Mouse (Mus musculus): Measurements from ENCODE around the gene Ssr3.
"Not testable (repeated sequence)": the region's sequence is repeated elsewhere in the genome, so short reads cannot be mapped to it uniquely, and the experiment has no call there.

The Ssr3 gene

GRCm38 (mm10) chr3:65392421-65392817 is at the start of gene Ssr3:
Gene Ssr3 (minus strand): TSS chr3:65392623.
- DNase-seq, result peak; percentile 94

DNA sequence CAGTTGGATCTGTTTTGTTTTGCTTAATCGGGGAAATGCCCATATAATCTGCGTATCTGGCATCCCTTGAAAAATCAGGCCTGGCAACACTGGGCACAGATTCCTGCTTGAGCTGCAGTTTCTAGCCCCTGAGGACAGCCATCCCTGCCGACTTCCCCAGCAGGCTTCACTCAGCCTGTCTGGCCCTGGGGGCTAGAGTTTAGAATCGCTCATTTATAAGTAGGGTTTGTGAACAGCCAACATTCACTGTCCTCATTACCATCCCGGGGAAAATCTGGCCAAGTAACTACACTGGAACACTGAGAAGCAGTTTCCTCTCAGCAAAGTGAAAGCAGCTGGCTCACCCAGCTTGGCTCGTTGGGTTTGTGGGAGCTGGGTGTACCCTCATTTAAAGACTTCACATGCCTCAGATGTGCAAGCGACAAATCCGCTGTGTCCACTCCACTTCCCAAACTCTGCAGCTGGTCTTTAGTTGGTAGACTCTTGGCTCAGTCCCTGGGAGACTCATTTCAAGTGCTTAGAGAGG is 49.2 kb upstream of the Ssr3 start:
- DNase-seq, result no peak

DNA sequence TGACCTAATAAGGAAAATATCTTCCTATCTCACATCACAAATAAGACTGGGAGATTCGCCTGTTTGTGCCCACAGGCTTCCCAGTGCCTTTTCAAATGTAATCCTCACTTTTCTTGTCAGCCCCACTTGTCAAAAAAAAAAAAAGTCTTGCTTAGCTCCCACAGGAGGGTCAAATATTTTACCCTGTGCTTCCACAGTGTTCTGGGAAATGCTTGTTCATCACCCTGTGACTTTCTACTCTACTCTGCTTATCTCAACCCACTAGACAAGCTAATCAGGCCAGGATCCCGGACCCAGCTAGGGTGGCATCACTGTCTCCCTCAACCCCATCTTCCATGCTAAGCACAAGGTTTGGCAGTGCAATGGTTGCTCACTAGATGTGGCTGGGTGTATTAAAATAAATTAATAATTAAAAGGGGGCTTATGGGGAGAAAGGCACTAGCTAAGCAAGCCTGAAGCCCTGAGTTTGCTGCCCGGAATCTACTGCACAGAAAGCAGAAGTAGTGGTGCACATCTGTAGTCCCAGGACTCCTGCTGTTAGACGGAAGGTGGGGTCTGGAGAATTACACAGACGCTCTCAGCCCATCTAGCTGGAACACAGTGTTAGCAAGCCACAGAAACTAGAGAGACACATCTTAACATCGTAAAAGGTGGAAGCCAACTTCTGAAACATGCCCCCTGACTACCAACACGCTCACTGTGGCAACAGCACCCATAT is 46.2 kb upstream of the Ssr3 start:
- no peak for DNase-seq

DNA sequence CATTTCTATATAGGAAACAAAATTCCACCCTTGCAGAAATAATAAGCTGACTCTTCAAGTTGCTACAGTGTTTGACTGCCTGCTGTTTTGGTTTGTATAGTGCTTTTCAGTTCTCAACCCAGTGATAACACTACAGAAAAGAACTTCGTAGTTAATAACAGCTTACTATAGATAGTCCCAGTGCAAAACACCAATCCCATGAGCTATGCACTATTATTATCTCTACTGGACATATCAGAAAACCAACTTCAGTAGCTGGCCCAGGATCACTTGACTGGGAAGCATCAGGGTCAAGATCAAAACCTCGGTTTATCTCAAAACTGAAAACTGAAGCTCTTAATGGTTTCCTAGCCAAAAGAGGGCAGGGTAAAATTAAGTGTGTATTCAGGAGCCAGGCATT is 43.4 kb upstream of the Ssr3 start:
- DNase-seq, result no peak

GRCm38 (mm10) chr3:65435101-65435571 is 42.7 kb upstream of the Ssr3 start:
- DNase-seq, result no peak

DNA sequence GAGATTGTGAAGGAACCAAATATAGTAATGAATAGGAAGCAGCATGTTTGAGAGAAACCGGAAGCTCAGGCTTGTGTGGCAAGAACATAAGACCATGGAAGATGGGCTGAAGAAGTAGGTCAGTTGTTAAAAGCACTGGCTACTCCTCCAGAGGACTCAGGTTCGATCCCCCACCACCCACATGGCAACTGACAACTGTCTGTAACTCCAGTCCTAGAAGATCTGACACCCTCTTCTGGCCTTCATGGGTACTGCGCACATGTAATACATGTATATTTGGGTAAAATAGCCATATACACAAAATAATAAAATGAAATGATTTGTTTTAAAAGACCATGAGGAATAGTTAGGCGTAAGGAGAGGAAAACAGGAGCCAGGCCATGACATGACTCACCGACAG is 39.8 kb upstream of the Ssr3 start:
- peak; percentile 39 for DNase-seq

DNA sequence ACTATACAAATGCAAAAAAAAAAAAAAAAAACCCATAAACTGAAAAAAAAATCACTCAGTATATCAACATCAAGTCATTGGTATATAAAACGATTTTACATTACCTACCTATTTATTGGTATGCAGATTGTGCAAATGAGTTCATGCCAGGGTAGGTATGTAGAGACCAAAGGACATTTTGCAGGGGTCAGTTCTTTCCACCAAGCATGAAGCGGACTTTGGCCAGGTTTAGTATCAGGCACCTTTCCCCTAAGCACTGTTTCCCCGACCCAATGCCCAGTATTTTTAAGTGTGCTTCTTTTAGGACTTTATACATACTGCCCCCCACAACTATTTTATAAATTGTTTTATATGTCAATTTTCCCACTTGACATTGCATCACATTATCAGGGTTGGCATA is 27.3 kb upstream of the Ssr3 start:
- no peak for DNase-seq

GRCm38 (mm10) chr3:65417913-65418594 is 25.6 kb upstream of the Ssr3 start:
- DNase-seq, result no peak

DNA sequence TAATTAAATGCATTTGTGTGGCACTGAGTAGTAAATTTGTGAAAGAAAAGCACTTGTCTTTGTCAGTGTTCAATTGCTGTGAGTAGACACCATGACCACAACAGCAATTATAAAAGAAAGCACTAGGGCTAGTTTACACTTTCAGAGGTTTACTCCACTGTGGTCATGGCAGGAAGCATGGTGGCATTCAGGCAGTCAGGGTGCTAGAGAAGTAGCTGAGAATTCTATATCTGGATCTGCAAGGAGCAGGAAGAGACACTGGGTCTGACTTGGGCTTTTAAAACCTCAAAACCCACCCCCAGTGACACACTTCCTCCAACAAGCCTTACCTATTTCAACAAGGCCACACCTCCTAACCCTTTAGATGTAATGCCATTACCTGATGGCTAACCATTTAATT is 24.1 kb upstream of the Ssr3 start:
- no peak for DNase-seq

DNA sequence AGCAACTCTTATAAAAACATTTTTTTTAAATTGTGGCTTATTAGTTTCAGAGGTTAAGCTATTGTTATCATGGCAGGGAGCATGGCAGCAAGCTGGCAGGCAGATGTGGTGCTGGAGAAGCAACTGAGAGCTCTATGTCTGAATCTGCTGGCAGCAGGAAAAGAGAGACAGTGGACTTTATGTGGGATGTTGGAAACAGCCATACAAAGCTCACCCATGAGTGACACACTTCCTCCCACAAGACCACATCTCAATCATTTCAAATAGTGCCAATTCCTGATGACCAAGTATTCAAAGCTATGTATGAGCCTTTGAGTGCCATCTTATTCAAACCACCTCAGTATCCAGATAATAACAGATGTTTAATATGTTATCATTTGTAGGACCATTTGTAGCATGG is 15.5 kb upstream of the Ssr3 start:
- no peak for DNase-seq

DNA sequence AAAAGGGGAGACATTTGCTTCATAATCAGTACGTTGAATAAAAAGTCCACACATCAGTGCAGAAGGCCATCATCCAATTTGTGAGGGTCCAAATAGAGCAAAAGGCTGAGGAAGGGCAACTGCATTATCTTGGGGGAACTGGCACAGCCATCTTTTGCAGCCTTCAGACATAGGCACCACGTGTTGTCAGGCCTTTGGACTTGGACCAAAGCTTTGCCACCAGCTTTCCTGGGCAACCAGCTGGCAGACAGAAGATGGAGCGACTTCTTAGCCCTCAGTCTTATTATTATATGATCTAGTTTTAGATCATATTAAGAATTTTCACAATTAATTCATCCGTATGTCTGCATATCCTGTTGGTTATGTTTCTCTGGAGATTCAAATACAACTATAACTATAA is 13.4 kb upstream of the Ssr3 start:
- DNase-seq, result no peak

- DNase-seq, result no peak
Observed at GRCm38 (mm10) chr3:65397566-65397965, 5.1 kb upstream of the Ssr3 start.

GRCm38 (mm10) chr3:65396835-65397504 is 4.5 kb upstream of the Ssr3 start:
- DNase-seq, result no peak

DNA sequence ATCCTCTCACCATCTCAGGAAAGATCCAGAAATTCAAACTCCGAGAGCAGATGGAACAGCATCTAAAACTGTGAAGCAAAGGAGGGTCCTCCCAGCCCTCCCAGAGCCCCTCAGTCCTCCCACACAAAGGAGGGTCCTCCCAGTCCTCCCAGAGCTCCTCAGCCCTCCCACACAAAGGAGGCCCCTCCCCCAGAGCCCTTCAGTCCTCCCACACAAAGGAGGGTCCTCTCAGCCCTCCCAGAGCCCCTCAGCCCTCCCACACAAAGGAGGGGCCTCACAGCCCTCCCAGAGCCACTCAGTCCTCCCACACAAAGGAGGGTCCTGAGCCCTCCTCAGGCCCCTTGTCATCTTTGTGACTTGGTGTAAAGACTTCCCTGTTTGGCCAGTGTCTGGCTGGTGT is 2.7 kb upstream of the Ssr3 start:
- DNase-seq, result not testable (repeated sequence)

- peak; percentile 39 for DNase-seq
Observed at GRCm38 (mm10) chr3:65391784-65392420, 521 bp downstream of the Ssr3 start.

GRCm38 (mm10) chr3:65391222-65391783 is 1.1 kb downstream of the Ssr3 start:
- no peak for DNase-seq

DNA sequence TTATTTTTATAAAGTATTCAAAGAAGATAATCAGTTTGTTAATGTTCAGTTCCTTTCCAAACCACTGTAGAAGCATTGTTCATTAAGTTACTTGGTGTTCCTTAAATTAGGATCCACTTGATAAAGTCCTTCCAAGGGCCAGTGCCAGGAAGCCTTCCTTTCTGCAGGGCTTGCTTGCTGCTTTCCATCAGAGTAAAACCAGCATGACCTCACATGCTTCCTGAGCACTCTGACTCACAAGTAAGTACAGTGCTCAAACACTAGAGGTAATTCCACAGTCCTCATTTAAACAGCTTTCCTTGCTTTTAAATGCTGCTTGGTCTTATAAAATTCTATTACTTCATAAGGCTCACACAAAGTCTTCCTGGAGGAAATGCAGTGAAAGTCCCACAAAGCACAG is 6.7 kb downstream of the Ssr3 start:
- DNase-seq, result no peak

DNA sequence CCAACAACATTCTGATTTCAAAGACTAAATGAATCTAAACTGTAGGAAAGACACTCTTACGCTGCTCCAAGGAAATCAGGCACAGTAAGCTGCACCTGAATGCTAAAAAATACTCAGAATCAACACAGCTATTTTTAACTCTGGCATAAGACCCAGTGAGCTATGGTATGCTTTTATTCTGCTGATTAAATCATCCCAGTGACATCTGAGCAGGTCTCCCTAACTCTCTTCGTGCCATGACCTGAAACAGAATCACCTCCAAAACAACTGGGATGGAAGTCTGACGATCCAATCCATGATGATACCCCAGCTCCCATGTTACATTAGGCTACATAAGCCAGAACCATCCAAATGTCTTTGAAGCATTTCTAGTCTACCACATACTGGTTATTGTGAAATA is 8.0 kb downstream of the Ssr3 start:
- no peak for DNase-seq

DNA sequence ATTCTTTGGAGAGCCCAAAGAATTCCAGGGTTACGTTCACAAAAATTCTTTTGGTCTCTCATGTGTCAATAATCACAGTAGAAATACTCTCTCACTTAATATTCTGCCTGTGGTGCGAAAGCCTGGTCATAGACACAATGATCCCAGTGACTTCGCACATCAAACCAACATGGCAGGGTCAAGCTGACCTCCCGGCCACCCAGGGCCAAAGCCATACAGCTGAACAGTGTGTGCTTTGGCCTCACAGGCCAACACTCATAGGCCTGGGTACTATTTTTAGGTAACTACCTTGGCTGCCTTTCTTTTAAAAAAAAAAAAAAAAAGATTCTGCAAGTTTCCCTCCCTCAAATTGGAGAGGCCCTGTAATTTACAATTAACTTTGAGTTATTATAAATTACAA is 11.3 kb downstream of the Ssr3 start:
- DNase-seq, result no peak

GRCm38 (mm10) chr3:65379884-65380539 is 12.4 kb downstream of the Ssr3 start:
- DNase-seq, result peak; percentile 67

GRCm38 (mm10) chr3:65378724-65379123 is 13.7 kb downstream of the Ssr3 start:
- no peak for DNase-seq

DNA sequence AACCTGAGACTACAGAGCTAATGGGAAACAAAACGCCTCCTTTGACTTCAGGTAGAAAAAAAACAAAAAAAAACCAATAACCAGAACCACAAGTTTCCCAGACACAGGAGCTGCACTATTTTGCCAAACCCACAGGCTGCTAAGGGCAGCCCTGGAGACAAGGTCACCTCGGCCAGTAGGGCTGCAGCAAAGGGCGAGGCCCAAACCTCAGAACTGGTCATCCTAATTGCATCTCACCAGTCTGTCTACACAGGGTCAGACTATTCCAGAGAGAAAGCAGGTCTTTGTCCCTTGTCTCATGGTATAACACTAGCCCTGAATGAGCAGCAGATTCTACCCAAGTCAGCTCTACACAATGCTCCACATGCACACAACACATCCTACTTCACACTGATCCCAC is 17.7 kb downstream of the Ssr3 start:
- DNase-seq, result no peak
